Mouse (Mus musculus): ENCODE data around the gene Sri.

- TF ChIP-seq CTCF (IDR thresholded peaks at IDR 0.05; ENCODE audit: extremely low read depth, insufficient read depth, insufficient read length, insufficient replicate concordance) (no peak), POLR2A (IDR thresholded peaks at IDR 0.05; ENCODE audit: low read depth, low read length) (no peak)
These were observed 37.1 kb downstream of the Sri start for GRCm38 (mm10) chr5:8082800-8083509.
